Mouse (Mus musculus) gastrocnemius, postnatal 36 days (tissue): ENCODE results near the gene Rell1. TPM values are rescaled to one million over a fixed set of nuclear protein-coding genes. Genes with fewer than 3 reads are reported as not detected.
A peak's percentile ranks its signal among the peaks of the same experiment; 100 is the strongest.

Source experiments
- DNase-seq, 2 experiments: peaks; one replicate each; pipeline ENCODE4 v3.0.0; 2022
- intact Hi-C: fragments of 180-260 bp; cut with DNase I; formaldehyde crosslinking; loops from one replicate; pipeline ENCODE4 v1.15.1; 2025
- long read RNA-seq, 2 experiments: library from polyadenylated mRNA; stranded (forward); transcript quantifications; one replicate each; pipeline ENCODE4 v2.0.0; 2021
- total RNA-seq, 2 experiments: library from RNA; stranded (reverse); gene quantifications; 2 replicates each; pipeline ENCODE4 v1.2.3; 2021

The Rell1 gene
- 10 to 100 TPM in 1 of 2 experiments, 1 to 10 TPM in 1; 9.7 to 10.2 TPM for total RNA-seq
- long read RNA-seq, experiment 1, partial matches to known transcripts = 1 of 6 reads
- long read RNA-seq, experiment 1, other reads (novel, unspliced or antisense) = 2 of 6 reads
- long read RNA-seq, experiment 2, partial matches to known transcripts = 0 of 6 reads
- long read RNA-seq, experiment 2, other reads (novel, unspliced or antisense) = 2 of 6 reads

GRCm38 (mm10) chr5:63968443-63969415 lies at the start of gene Rell1:
TSS of gene Rell1 (minus strand) at chr5:63968897.
- intact Hi-C loops = no loop called here

GRCm38 (mm10) chr5:64012596-64013366 lies 44.1 kb upstream of the Rell1 start:
- intact Hi-C loops = no loop called here
- DNase-seq = no peak

More at GRCm38 (mm10) chr5:63968443-63969415, at the start of gene Rell1:
- DNase-seq = peak; percentile 99 to 100

- no peak for DNase-seq
- intact Hi-C loops = no loop called here
These were observed 37.9 kb upstream of the Rell1 start for GRCm38 (mm10) chr5:64006548-64006947.

GRCm38 (mm10) chr5:64003302-64003701 lies 34.6 kb upstream of the Rell1 start:
- intact Hi-C loops = no loop called here

GRCm38 (mm10) chr5:63993865-63994264 lies 25.2 kb upstream of the Rell1 start:
- intact Hi-C loops = no loop called here
- no peak for DNase-seq

More at GRCm38 (mm10) chr5:64003302-64003701, 34.6 kb upstream of the Rell1 start:
- DNase-seq = no peak

DNA sequence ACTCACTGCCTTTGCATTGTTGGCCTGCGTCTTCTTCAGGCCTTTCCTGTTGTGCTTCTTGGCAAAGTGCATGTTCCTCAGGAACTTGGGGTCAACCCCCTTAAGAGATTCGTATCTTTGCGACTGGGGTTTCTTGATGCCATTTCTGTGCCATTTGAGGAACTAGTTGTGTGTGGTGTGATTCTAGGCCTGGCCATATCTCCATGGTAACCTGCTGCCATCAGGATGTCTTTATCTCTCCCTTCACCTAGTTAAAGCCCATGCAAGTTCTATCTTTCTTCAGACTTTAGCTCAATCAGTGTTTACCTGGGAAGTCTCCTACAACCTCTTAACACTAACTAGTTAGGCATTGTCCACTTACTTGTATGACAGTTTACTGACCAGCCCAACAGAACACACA lies 22.0 kb upstream of the Rell1 start:
- no peak for DNase-seq
- intact Hi-C loops = no loop called here

GRCm38 (mm10) chr5:63986337-63986736 lies 17.6 kb upstream of the Rell1 start:
- intact Hi-C loops = loop anchor here (5.0 kb wide), 1 partner anchor 101 kb away; no protein-coding TSS in a partner anchor
- DNase-seq = no peak

- DNase-seq = no peak
- intact Hi-C loops = no loop called here
These were observed 13.6 kb upstream of the Rell1 start for GRCm38 (mm10) chr5:63982296-63982695.

DNA sequence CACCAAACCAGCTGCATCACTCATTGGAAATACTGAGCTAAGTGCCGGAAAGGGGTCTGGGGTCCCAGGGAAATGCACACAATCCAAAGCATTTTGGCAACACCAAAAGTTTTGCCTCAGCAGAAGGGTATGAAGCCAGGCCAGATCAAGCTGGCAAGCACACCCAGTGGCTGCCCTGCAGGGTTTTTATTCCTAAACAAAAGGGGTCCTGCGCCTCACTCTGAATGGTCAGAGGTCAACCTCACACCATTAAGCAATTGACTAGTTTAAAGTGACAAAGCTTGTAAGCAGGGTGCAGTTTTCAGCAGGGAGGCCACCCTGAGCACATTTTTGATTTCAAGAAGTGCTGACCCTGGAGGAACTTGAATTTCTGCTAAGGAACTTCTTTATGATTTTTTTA lies 2.3 kb upstream of the Rell1 start:
- no peak for DNase-seq

GRCm38 (mm10) chr5:63970281-63970732 lies 1.6 kb upstream of the Rell1 start:
- no peak for DNase-seq
- intact Hi-C loops = no loop called here

More for the DNA sequence above, 2.3 kb upstream of the Rell1 start:
- intact Hi-C loops = no loop called here

- intact Hi-C loops = no loop called here
- DNase-seq = no peak
These were observed 897 bp upstream of the Rell1 start for GRCm38 (mm10) chr5:63969476-63970112.

DNA sequence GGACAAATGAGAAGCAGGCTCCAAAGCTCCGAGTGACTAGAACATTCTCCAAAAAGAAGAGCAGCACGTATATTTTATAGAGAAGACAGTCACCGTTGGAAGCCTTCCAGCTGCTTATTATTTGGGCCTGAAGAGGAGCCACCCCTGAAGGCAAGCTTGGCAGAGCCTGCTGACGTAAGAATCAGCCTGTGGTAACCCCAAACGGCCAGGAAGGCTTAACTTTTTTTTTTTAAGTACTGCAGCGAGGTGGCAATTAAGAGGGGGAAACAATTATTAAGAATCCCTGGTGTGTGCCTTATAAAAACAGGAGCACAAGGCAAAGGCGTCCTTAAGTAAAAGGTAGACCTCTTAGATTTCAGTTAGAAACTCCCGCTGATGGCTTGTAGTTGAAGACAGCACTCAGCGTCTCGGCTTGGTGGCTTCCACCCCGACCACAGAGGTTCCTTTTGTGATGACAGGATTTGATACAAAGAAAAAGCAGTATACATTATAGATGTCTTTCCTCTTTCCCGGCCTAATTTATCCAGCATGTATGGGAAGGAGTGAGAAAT lies 1.0 kb downstream of the Rell1 start:
- intact Hi-C loops = no loop called here
- DNase-seq = no peak

DNA sequence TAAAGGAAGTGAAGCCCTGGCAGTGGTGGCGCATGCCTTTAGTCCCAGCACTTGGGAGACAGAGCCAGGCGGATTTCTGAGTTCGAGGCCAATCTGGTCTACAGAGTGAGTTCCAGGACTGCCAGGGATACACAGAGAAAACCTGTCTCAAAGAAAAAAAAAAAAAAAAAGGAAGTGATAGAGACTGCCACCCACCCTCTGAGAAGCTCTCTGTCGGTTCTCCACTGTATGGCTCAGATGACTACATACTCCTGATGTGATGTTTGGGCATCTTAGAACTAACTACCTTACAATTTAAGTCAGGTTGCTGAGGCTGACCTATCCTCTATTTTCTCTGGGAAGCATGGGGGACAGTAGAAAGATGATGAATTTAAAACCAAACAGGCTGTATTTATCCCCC lies 2.3 kb downstream of the Rell1 start:
- DNase-seq = no peak
- intact Hi-C loops = no loop called here

GRCm38 (mm10) chr5:63965946-63966345 lies 2.8 kb downstream of the Rell1 start:
- DNase-seq = no peak
- intact Hi-C loops = no loop called here

- no peak for DNase-seq
- intact Hi-C loops = no loop called here
These were observed 4.1 kb downstream of the Rell1 start for GRCm38 (mm10) chr5:63964576-63964975.

DNA sequence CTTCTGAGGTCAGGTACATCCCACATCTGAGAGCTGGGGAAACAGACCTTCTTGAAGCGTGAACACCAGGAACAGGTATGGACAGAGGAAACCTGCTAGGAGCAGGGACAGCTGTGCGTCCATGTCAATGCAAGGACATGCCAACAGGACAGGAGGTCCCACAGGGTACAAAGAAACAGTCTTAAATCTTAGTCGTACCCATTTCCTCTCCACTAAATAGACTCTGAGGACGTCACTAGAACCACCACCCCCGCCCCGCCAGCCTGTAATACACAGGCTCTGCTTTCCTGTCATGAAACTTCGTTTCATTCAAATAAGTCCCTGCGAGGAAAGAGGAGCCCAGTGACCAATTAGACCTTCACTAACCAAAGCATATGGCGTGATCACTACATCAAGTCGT lies 7.0 kb downstream of the Rell1 start:
- DNase-seq = no peak
- intact Hi-C loops = no loop called here

DNA sequence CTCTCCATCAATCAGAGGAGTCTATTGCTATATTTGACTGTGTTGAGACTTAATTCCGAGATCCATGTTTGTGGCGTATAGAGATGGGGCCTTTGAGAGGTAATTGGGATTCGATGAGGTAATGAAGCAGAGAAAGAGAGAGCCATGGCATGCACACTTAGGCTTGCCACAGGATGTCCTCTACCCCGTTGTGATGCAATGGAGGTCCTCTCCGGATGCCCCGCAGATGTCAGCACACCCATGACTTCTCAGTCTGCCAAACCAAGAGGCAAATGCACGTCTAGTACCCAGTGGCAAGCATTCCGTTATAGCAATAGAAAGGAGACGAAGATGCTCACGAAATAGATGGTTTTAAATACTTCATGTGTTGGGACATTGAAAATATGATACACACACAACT lies 8.1 kb downstream of the Rell1 start:
- DNase-seq = no peak
- intact Hi-C loops = no loop called here

DNA sequence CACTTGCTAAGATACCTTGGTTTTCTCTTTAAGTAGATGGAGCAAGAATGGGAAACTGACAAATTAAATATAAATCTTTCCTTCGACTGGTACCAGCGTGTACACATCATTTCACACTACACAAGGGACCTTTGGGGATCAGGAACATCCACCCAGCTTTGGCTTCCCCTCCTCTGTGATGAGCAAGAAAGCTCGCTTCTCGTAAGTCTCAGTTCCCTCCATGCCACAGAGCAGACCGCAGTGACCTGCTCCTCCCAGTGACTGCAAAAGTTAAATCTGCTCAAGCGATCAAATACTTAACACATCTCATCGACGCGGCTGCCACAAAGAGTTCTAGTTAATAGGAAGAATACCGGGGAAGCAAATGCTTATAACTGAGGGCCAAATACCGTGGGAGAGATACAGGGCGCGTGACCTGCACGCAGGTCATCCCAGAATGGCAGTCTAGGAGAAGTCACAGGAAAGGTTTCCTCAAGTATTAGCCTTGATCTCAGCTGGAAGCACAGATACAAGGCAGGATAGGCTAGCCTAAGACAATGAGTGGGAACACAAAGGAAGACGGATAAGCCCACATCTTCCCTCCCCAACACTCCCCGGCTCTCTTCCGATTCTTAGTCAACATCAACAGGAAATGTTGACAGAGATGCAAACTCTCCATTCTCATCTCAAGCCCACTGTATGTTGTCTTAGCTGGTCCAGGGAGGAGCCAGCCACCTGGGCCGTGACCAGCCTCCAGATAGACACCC lies 9.6 kb downstream of the Rell1 start:
- no peak for DNase-seq
- intact Hi-C loops = loop anchor here (5.0 kb wide), 1 partner anchor 52 kb away; no protein-coding TSS in a partner anchor

GRCm38 (mm10) chr5:63957607-63958006 lies 11.1 kb downstream of the Rell1 start:
- intact Hi-C loops = loop anchor here (5.0 kb wide), 1 partner anchor 50 kb away; no protein-coding TSS in a partner anchor
- peak in 1 of 2 experiments; percentile 21 for DNase-seq
